Mouse (Mus musculus): ENCODE measurements around the gene Napepld. TPM values are rescaled to one million over a fixed set of nuclear protein-coding genes. Genes with fewer than 3 reads are reported as not detected.

The Napepld gene
- total RNA-seq, 2 experiments from 2014 or later = 4.0 to 4.3 TPM

Other genes with a start within 250 kb of the Napepld start
- gene Lrrc17, start 157.8 kb downstream of the Napepld start, total RNA-seq (2021) = 1 to 10 TPM; 6.3 to 8.4 TPM
- gene Fbxl13, start 55.8 kb downstream of the Napepld start, total RNA-seq (2021) = under 1 TPM; 0.14 to 0.15 TPM
- gene Armc10, start 55.6 kb downstream of the Napepld start, total RNA-seq (2021) = 10 to 100 TPM in 1 of 2 experiments, 1 to 10 TPM in 1; 9.9 to 10.1 TPM
- gene Pmpcb, start 35.7 kb upstream of the Napepld start, total RNA-seq (2021) = 100 to 1,000 TPM; 220 to 223 TPM
- 10 to 100 TPM; 13.5 to 17.6 TPM for gene Dnajc2, start 83.9 kb upstream of the Napepld start, total RNA-seq (2021)
- 10 to 100 TPM; 89.2 to 94.5 TPM for gene Psmc2, start 83.9 kb upstream of the Napepld start, total RNA-seq (2021)
- not detected for gene Slc26a5, start 164.2 kb upstream of the Napepld start, total RNA-seq (2021)

Measured in heart, postnatal 14 days (tissue).